Mouse (Mus musculus) heart, embryonic 14.5 days (tissue): ENCODE results near the gene Ppfia3. TPM values are rescaled to one million over a fixed set of nuclear protein-coding genes. Genes with fewer than 3 reads are reported as not detected.
A peak's percentile ranks its signal among the peaks of the same experiment; 100 is the strongest.

ENCODE experiments used
- ATAC-seq: fragments of 200-750 bp; cut with Nextera tagmentation; 2 replicates; pipeline ENCODE4 v1.8.0; 2017; ENCODE audit warnings: low read depth, moderate TSS enrichment; ENCODE audit not compliant: insufficient number of reproducible peaks, insufficient read depth, low FRiP score
- H3K27ac ChIP-seq, 2 experiments: fragments of 200-500 bp in 1 of 2; fragments of 300-500 bp in 1 of 2; sonication (generic) in 1 of 2; replicated peaks in 1 of 2; 2 replicates each; pipeline ENCODE4 v1.5.1; 2012 to 2014; ENCODE audit warnings: low read depth in 2 of 2, low read length in 2 of 2, control low read depth in 1 of 2, mild to moderate bottlenecking in 1 of 2, mixed read lengths in 1 of 2; ENCODE audit not compliant: control insufficient read depth in 1 of 2, insufficient read depth in 1 of 2
- H3K27me3 ChIP-seq: fragments of 300-500 bp; sonication (generic); 2 replicates; pipeline ENCODE4 v1.6.1; 2014; ENCODE audit warnings: mild to moderate bottlenecking, low read length, control low read depth; ENCODE audit not compliant: control insufficient read depth, insufficient read depth
- H3K36me3 ChIP-seq: fragments of 300-500 bp; sonication (generic); 2 replicates; pipeline ENCODE4 v1.6.1; 2014; ENCODE audit warnings: mild to moderate bottlenecking, control low read depth, low read length, mixed read lengths; ENCODE audit not compliant: control insufficient read depth, insufficient read depth
- H3K4me1 ChIP-seq, 2 experiments: fragments of 200-500 bp in 1 of 2; fragments of 300-500 bp in 1 of 2; sonication (generic) in 1 of 2; 2 replicates each; pipeline ENCODE4 v1.6.1; 2012 to 2014; ENCODE audit warnings: low read length in 2 of 2, control low read depth in 1 of 2, mixed read lengths in 1 of 2; ENCODE audit not compliant: control insufficient read depth in 2 of 2, insufficient read depth in 2 of 2
- H3K4me2 ChIP-seq: fragments of 300-500 bp; sonication (generic); 2 replicates; pipeline ENCODE4 v1.6.1; 2014; ENCODE audit warnings: mild to moderate bottlenecking, low read length
- H3K4me3 ChIP-seq, 2 experiments: fragments of 200-500 bp in 1 of 2; fragments of 300-500 bp in 1 of 2; sonication (generic) in 1 of 2; 2 replicates each; pipeline ENCODE4 v1.5.1; 2012 to 2014; ENCODE audit warnings: low read length in 2 of 2, mild to moderate bottlenecking in 2 of 2, control low read depth in 1 of 2, low read depth in 1 of 2, moderate library complexity in 1 of 2; ENCODE audit not compliant: control insufficient read depth in 1 of 2, insufficient read depth in 1 of 2
- H3K9ac ChIP-seq: fragments of 300-500 bp; sonication (generic); 2 replicates; pipeline ENCODE4 v1.6.1; 2014; ENCODE audit warnings: mild to moderate bottlenecking, low read length
- H3K9me3 ChIP-seq: fragments of 300-500 bp; sonication (generic); 2 replicates; pipeline ENCODE4 v1.6.1; 2016; ENCODE audit warnings: low read length, control low read depth; ENCODE audit not compliant: control insufficient read depth
- WGBS: fragments of 180-500 bp; shearing (Covaris S2); extraction: QIAGEN DNeasy Blood & Tissue Kit; methylation state at CpG from one replicate; pipeline ENCODE4 v1.1.7; 2014; 5-methylcytosine and 5-hydroxymethylcytosine counted together
- polyA plus RNA-seq: library from polyadenylated mRNA; unstranded; fragments of >200 nt; fragmentation: Nextera tagmentation; extraction: Ambion mirVana; gene quantifications from 2 replicates; pipeline ENCODE4 v1.2.1, GENCODE M21; 2014

Gene Ppfia3
- polyA plus RNA-seq, 1 experiment from 2014 or later = 2.7 TPM

- peaks cover 4 to 14% of the 10 kb centered on the region in 2 experiments; a peak in 3 of 4 replicates for H3K4me1 ChIP-seq
- no peaks in the 10 kb centered on the region for H3K9me3 ChIP-seq
- no peak overlapping the region for H3K4me2 ChIP-seq
- H3K27me3 ChIP-seq = no peaks in the 10 kb centered on the region
- no peak for ATAC-seq
- no peak overlapping the region for H3K27ac ChIP-seq
- H3K9ac ChIP-seq = no peak overlapping the region
- peaks cover 53% of the 10 kb centered on the region for H3K36me3 ChIP-seq
- 19% methylated on average over 9 of the region's 9 CpGs for WGBS
- H3K4me3 ChIP-seq = no peak overlapping the region
Observed at GRCm38 (mm10) chr7:45309455-45309854, 57.4 kb downstream of the Ppfia3 start.

DNA sequence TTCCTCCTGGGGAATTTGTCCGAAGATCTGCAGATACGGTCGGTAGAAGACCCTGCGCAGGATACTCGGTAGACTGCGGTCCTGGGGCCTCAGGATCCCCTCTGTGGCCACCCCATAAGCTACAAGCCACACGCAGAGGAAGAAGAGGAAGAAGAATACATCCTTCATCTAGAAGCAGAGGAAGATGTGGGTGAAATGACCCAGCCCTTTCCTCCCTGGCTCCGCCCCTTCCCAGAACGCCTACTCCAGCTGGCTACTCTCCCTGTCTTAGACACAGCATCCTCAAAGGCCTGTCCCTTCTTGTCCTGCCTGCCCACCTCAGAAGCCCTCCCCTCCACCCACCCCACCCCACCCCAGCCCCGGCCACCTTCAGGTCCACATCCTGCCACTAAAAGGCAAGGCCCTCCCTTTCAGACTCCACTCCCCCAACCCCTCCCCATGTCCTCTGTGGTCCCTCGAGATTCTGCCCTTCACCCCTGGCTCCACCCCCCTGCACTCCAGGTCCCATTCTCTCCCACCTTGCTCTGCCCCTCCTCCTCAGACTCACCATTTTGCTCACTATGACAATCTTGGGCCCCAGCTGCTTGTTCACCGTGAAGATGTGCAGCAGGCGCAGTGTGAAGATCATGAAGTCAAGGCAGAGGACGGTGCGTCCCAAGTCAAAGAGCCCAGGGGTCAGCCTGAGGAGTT lies 58.1 kb downstream of the Ppfia3 start:
- WGBS = 74% methylated on average over 14 of the region's 15 CpGs

DNA sequence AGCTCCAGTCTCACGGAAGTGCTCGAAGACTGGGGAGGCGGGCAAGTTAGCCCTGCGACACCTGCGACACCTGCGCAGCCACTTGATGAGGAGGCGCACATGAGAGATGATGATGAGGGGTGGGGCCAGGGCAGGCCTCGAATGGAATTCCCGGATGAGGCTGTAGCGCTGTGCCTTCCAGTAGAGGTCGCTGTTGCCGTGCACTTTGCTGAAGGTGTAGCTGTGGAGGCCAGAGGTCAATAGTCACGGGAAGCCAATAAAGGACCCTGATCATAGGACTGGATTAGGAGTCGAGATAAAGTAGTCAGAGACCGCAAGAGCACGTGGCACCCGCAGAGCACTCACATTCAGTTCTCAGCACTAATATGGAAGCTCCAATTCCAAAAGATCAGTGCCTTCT lies 61.5 kb downstream of the Ppfia3 start:
- Histone ChIP-seq H3K4me3 (no peak overlapping the region), H3K27me3 (no peaks in the 10 kb centered on the region), H3K27ac (no peak overlapping the region), H3K9ac (no peak overlapping the region), H3K4me2 (no peak overlapping the region; the same call in 1 of the 2 replicates), H3K36me3 (peaks cover 55% of the 10 kb centered on the region), H3K4me1 (no peaks in the 10 kb centered on the region), H3K9me3 (no peaks in the 10 kb centered on the region)
- ATAC-seq = no peak
- WGBS = 13% methylated on average over 17 of the region's 17 CpGs

More for the DNA sequence above, 58.1 kb downstream of the Ppfia3 start:
- H3K4me3 ChIP-seq = no peak overlapping the region
- H3K36me3 ChIP-seq = peaks cover 53% of the 10 kb centered on the region
- ATAC-seq = no peak
- no peaks in the 10 kb centered on the region for H3K9me3 ChIP-seq
- H3K9ac ChIP-seq = no peak overlapping the region
- peaks cover 4 to 14% of the 10 kb centered on the region in 2 experiments; a peak in 3 of 4 replicates for H3K4me1 ChIP-seq
- no peak overlapping the region for H3K27ac ChIP-seq
- H3K27me3 ChIP-seq = no peaks in the 10 kb centered on the region
- H3K4me2 ChIP-seq = no peak overlapping the region

DNA sequence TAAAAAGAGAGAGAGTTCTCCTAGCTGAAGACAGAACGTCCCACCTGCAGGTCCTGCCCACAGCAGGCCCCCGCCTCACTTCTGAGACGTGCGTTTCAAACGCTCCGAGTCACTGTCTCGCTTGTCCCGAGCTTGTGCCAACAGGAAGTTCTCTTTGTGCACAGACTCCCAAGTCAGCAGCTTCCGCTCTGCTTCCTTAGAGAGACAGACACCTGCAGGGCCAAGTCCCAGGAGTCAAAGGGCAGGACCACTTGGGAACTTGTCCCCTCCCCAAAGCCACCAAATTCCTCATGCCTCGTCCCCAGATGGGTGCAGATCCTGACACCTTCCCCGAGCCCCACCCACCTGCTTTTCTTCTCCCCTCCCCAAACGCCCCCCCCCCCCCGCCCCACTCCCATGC lies 62.0 kb downstream of the Ppfia3 start:
- Histone ChIP-seq H3K36me3 (peaks cover 51% of the 10 kb centered on the region), H3K27ac (no peak overlapping the region), H3K4me3 (no peak overlapping the region), H3K9me3 (no peaks in the 10 kb centered on the region), H3K27me3 (no peaks in the 10 kb centered on the region), H3K9ac (no peak overlapping the region), H3K4me1 (no peaks in the 10 kb centered on the region), H3K4me2 (no peak overlapping the region; the same call in 1 of the 2 replicates)
- ATAC-seq = no peak
- 47% methylated on average over 11 of the region's 13 CpGs for WGBS

GRCm38 (mm10) chr7:45302626-45303025 lies 64.2 kb downstream of the Ppfia3 start:
- no peak overlapping the region for H3K4me3 ChIP-seq

DNA sequence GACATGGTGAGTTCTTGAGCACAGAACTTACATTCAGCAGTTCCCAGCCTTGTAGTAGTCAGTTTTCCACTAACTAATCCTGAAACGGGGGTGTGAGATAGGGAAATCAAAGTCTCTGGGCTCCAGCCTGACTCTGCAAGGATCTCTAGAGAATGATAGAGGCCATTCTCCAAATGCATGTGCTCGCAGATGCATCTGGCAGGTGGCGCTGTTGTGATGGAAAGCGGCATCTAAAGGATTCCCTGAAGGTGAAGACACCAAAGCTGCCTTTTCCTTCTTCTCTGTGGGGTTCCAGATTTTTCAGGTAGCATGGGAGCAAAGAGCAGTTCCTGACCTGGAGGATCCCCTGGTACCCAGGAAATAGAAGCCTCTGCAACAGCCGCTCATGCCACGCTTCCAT lies 66.5 kb downstream of the Ppfia3 start:
- H3K4me3 ChIP-seq = no peak overlapping the region
- H3K36me3 ChIP-seq = peaks cover 26% of the 10 kb centered on the region
- H3K27me3 ChIP-seq = no peaks in the 10 kb centered on the region
- no peak overlapping the region for H3K27ac ChIP-seq
- 7% methylated on average over 6 of the region's 6 CpGs for WGBS
- H3K4me2 ChIP-seq = no peak overlapping the region
- H3K4me1 ChIP-seq = no peaks in the 10 kb centered on the region
- H3K9me3 ChIP-seq = no peaks in the 10 kb centered on the region
- peak; percentile 27; the same call in 1 of the 2 replicates for ATAC-seq
- H3K9ac ChIP-seq = no peak overlapping the region

More at GRCm38 (mm10) chr7:45302626-45303025, 64.2 kb downstream of the Ppfia3 start:
- no peak for ATAC-seq
- no peak overlapping the region for H3K4me2 ChIP-seq
- peaks cover 39% of the 10 kb centered on the region for H3K36me3 ChIP-seq
- H3K9me3 ChIP-seq = no peaks in the 10 kb centered on the region
- H3K4me1 ChIP-seq = no peaks in the 10 kb centered on the region
- 69% methylated on average over 8 of the region's 8 CpGs for WGBS
- H3K9ac ChIP-seq = no peak overlapping the region
- no peaks in the 10 kb centered on the region for H3K27me3 ChIP-seq
- H3K27ac ChIP-seq = no peak overlapping the region

DNA sequence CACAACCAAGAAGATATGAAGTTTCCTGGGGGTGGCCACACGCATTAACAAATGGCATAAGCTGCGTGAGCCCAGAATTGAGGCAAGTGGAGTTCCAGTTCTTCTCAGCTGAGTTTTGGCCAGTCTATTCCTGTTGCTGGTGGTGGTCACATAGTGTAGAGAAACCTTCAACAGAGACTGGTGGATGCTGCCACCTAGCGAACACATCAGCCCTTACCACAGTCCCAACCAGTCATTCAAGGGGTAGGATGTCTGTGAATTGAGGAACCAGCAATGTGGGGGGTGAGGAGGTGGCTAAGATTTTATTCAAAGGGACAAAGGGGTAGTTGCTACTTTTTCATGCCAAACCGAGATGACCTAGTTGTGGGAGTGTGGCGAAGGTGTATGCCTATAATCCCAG lies 67.1 kb downstream of the Ppfia3 start:
- no peaks in the 10 kb centered on the region for H3K4me1 ChIP-seq
- H3K4me2 ChIP-seq = no peak overlapping the region
- 10% methylated on average over 5 of the region's 5 CpGs for WGBS
- no peaks in the 10 kb centered on the region for H3K9me3 ChIP-seq
- no peak overlapping the region for H3K27ac ChIP-seq
- no peak overlapping the region for H3K4me3 ChIP-seq
- no peak overlapping the region for H3K9ac ChIP-seq
- H3K27me3 ChIP-seq = no peaks in the 10 kb centered on the region
- peaks cover 22% of the 10 kb centered on the region for H3K36me3 ChIP-seq
- peak; percentile 82 for ATAC-seq

DNA sequence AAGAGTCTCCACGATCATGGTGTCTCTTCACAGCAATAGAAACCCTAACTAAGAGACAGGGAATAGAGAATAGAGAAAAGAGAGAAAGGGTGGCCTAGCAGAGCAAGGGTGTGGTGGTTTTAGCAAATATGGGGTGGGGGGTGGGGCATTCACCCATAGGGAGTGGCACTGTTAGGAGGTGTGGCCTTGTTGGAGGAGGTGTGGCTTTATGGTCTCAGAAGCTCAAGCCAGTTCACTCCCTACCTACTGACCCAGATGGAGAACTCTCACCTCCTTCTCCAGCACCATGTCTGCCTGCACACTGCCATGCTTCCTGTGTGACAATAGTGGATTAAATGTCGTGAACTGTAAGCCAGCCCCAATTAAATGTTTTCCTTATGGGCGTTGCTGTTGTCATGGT lies 69.3 kb downstream of the Ppfia3 start:
- WGBS = 45% methylated on average over 3 of the region's 3 CpGs
- H3K4me3 ChIP-seq = no peak overlapping the region
- H3K4me1 ChIP-seq = no peaks in the 10 kb centered on the region
- no peaks in the 10 kb centered on the region for H3K9me3 ChIP-seq
- ATAC-seq = no peak
- H3K9ac ChIP-seq = no peak overlapping the region
- H3K36me3 ChIP-seq = no peaks in the 10 kb centered on the region; the same call in 1 of the 2 replicates
- H3K4me2 ChIP-seq = no peak overlapping the region
- H3K27ac ChIP-seq = no peak overlapping the region
- H3K27me3 ChIP-seq = no peaks in the 10 kb centered on the region
